Mouse (Mus musculus): Measurements from ENCODE around the gene Pik3ip1.

Gene Pik3ip1

GRCm38 (mm10) chr11:3302792-3303191 is 27.4 kb upstream of the Pik3ip1 start:
- DNase-seq (ENCODE audit: low read depth, low spot score): peak; percentile 44

GRCm38 (mm10) chr11:3305821-3306220 is 24.4 kb upstream of the Pik3ip1 start:
- DNase-seq (ENCODE audit: low read depth, low spot score): peak; percentile 33

- no peak for DNase-seq (ENCODE audit: low read depth, low spot score)
Measured at GRCm38 (mm10) chr11:3307875-3308274, 22.3 kb upstream of the Pik3ip1 start.

GRCm38 (mm10) chr11:3309884-3310283 is 20.3 kb upstream of the Pik3ip1 start:
- no peak for DNase-seq (ENCODE audit: low read depth, low spot score)

GRCm38 (mm10) chr11:3310789-3311585 is 19.2 kb upstream of the Pik3ip1 start:
- DNase-seq (ENCODE audit: low read depth, low spot score): no peak

- no peak for DNase-seq (ENCODE audit: low read depth, low spot score)
Measured at GRCm38 (mm10) chr11:3311586-3312347, 18.4 kb upstream of the Pik3ip1 start.

GRCm38 (mm10) chr11:3313294-3313693 is 16.9 kb upstream of the Pik3ip1 start:
- DNase-seq (ENCODE audit: low read depth, low spot score): no peak

- DNase-seq (ENCODE audit: low read depth, low spot score): peak; percentile 87
Measured at GRCm38 (mm10) chr11:3314148-3314547, 16.1 kb upstream of the Pik3ip1 start.

- no peak for DNase-seq (ENCODE audit: low read depth, low spot score)
Measured at GRCm38 (mm10) chr11:3318286-3318685, 11.9 kb upstream of the Pik3ip1 start.

- DNase-seq (ENCODE audit: low read depth, low spot score): no peak
Measured at GRCm38 (mm10) chr11:3328271-3328670, 1.9 kb upstream of the Pik3ip1 start.

- DNase-seq (ENCODE audit: low read depth, low spot score): no peak
Measured at GRCm38 (mm10) chr11:3328806-3329775, 1.1 kb upstream of the Pik3ip1 start.

GRCm38 (mm10) chr11:3330566-3330965 is 365 bp downstream of the Pik3ip1 start:
- DNase-seq (ENCODE audit: low read depth, low spot score): peak; percentile 98

GRCm38 (mm10) chr11:3330991-3331750 is 970 bp downstream of the Pik3ip1 start:
- DNase-seq (ENCODE audit: low read depth, low spot score): peak; percentile 41

GRCm38 (mm10) chr11:3331756-3332642 is 1.8 kb downstream of the Pik3ip1 start:
- DNase-seq (ENCODE audit: low read depth, low spot score): peak; percentile 99

GRCm38 (mm10) chr11:3333111-3333695 is 3.0 kb downstream of the Pik3ip1 start:
- DNase-seq (ENCODE audit: low read depth, low spot score): no peak

- DNase-seq (ENCODE audit: low read depth, low spot score): no peak
Measured at GRCm38 (mm10) chr11:3334141-3334710, 4.0 kb downstream of the Pik3ip1 start.

- no peak for DNase-seq (ENCODE audit: low read depth, low spot score)
Measured at GRCm38 (mm10) chr11:3334711-3335316, 4.6 kb downstream of the Pik3ip1 start.

- DNase-seq (ENCODE audit: low read depth, low spot score): peak; percentile 93
Measured at GRCm38 (mm10) chr11:3335651-3336216, 5.5 kb downstream of the Pik3ip1 start.
